Mouse (Mus musculus) thymus, adult 2 months (tissue): Measurements from ENCODE around the gene Irs1. TPM values are rescaled to one million over a fixed set of nuclear protein-coding genes. Genes with fewer than 3 reads are reported as not detected.

Experiments used
- DNase-seq: peaks from one replicate; pipeline ENCODE4 v3.0.0; 2021
- H3K27ac ChIP-seq: fragments of 200-500 bp; 2 replicates; pipeline ENCODE4 v1.5.1; 2012; ENCODE audit warnings: low read length, control low read depth; ENCODE audit not compliant: control insufficient read depth, insufficient read depth
- H3K27me3 ChIP-seq: fragments of 200-500 bp; 2 replicates; pipeline ENCODE4 v1.6.1; 2012; ENCODE audit warnings: mild to moderate bottlenecking, low read length, moderate library complexity, mixed read lengths; ENCODE audit not compliant: control insufficient read depth, insufficient read depth
- H3K36me3 ChIP-seq: fragments of 200-500 bp; 2 replicates; pipeline ENCODE4 v1.6.1; 2012; ENCODE audit warnings: mild to moderate bottlenecking, low read length, moderate library complexity; ENCODE audit not compliant: control insufficient read depth, insufficient read depth
- H3K4me1 ChIP-seq: fragments of 200-500 bp; replicated peaks from 2 replicates; pipeline ENCODE4 v1.6.1; 2012; ENCODE audit warnings: low read length; ENCODE audit not compliant: control insufficient read depth, insufficient read depth
- H3K4me3 ChIP-seq: fragments of 200-500 bp; 2 replicates; pipeline ENCODE4 v1.5.1; 2012; ENCODE audit warnings: mild to moderate bottlenecking, low read length, control low read depth, moderate library complexity; ENCODE audit not compliant: control insufficient read depth, insufficient read depth
- CTCF ChIP-seq: fragments of 200-500 bp; IDR thresholded peaks from 2 replicates; pipeline ENCODE4 v1.5.1; 2012; ENCODE audit warnings: mild to moderate bottlenecking, control low read depth, low read length, moderate library complexity, borderline replicate concordance; ENCODE audit not compliant: control insufficient read depth, poor library complexity, insufficient read depth; ENCODE audit errors: extremely low read depth
- POLR2A ChIP-seq: fragments of 200-500 bp; IDR thresholded peaks from 2 replicates; pipeline ENCODE4 v1.6.1; 2012; ENCODE audit warnings: mild to moderate bottlenecking, low read length, control low read depth, moderate library complexity; ENCODE audit not compliant: control insufficient read depth, poor library complexity, insufficient read depth; ENCODE audit errors: extremely low read depth
- WGBS: fragments of 180-500 bp; shearing (Covaris S2); methylation state at CpG from one replicate; pipeline ENCODE4 v1.1.7; 2018; 5-methylcytosine and 5-hydroxymethylcytosine counted together
- polyA plus RNA-seq: library from polyadenylated mRNA; depleted of rRNA; stranded (reverse); fragments of >200 nt; gene quantifications from 2 replicates; pipeline ENCODE4 v1.2.3, GENCODE M21; 2012

The Irs1 gene
- polyA plus RNA-seq, 1 experiment = 1.8 TPM

DNA sequence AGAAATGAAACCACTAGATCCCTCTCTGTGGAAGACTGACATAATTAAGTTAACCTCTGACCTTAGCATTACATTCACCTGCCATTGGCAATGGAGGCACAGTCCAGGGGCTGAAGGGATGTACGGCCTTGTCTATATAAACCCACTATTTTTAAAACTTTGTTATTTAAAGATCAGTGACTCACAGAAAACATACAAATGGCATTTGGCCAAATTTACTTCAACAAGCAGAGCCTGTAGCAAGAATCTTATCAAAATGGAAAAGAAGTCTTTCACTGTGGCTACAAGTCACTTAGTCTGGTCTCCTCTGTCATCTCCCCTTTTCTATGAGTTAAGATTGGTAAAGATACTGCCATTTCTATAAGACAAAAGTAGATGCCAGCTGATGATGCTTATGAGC is 11.4 kb downstream of the Irs1 start:
- Histone ChIP-seq H3K27me3 (no peaks in the 10 kb centered on the region), H3K4me3 (no peak overlapping the region), H3K27ac (no peak overlapping the region), H3K4me1 (peaks cover 3% of the 10 kb centered on the region), H3K36me3 (no peaks in the 10 kb centered on the region)
- DNase-seq = no peak
- 98% methylated on average over 1 of the region's 1 CpGs for WGBS
- TF ChIP-seq CTCF = no peak
- no peak for TF ChIP-seq POLR2A

DNA sequence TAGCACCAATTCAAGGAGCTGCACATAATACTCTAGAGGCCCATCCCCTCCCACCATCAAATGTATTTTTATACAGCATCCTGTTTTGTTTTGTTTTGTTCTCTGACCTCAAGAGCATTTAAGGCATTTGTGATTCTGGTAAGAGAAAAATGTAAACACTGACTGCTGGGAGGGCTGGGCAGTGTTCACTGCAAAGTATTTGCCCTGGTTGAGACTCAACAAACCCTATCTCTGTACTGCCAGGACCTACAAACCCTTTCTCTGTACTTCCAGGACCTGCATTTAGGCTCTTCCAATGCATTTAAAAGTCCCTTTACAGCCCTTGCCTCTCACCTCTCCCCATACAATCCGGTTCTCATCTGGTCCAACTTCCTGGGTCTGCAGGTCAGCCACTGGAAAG is 16.9 kb downstream of the Irs1 start:
- H3K27me3 ChIP-seq = no peaks in the 10 kb centered on the region
- no peak overlapping the region for H3K4me3 ChIP-seq
- no peak for DNase-seq
- 40% methylated on average over 1 of the region's 1 CpGs for WGBS
- no peak overlapping the region for H3K27ac ChIP-seq
- TF ChIP-seq POLR2A (no peak), CTCF (no peak)
- no peaks in the 10 kb centered on the region for H3K4me1 ChIP-seq
- no peaks in the 10 kb centered on the region for H3K36me3 ChIP-seq

DNA sequence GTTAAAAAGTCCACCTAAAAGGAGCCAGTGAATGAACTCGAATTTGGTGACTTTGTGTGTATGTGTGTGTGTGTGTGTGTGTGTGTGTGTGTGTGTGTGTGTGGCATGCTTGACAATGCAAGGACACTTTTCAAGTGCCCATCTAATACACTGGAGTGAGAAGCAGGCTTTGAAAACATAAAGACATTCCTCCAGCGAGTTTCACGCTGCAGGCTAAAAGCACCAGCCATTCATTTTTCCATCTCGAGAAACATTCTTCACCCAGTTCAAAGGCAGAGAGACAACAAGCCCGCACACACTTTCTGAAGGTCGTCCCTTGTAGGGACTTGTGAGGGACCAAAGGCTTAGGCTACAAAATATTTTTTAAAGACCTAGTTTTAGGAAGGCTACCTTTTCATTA is 17.7 kb downstream of the Irs1 start:
- DNase-seq = no peak
- no peak for TF ChIP-seq POLR2A
- TF ChIP-seq CTCF = no peak
- H3K27ac ChIP-seq = no peak overlapping the region
- no peaks in the 10 kb centered on the region for H3K27me3 ChIP-seq
- no peaks in the 10 kb centered on the region for H3K36me3 ChIP-seq
- no peak overlapping the region for H3K4me3 ChIP-seq
- no peaks in the 10 kb centered on the region for H3K4me1 ChIP-seq
- WGBS = 76% methylated on average over 6 of the region's 6 CpGs

DNA sequence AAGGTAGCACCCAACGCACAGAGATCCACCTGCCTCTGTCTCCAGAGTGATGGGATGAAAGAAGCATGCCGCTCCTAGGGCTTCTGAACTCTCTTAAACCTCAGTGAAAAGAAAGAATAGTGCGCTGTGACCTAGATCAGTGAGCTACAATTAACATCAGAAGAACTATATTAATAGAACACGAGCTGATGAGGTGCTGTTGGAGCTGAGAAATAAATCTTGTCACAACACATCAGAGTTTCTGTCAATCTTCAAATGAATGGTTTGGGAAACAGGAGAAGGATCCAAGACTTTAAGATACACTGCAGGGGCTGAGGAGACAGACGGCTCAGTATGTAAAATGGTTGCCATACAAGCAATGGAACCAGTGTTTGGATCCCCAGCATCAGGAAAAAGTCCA is 19.0 kb downstream of the Irs1 start:
- no peak for TF ChIP-seq POLR2A
- no peak for TF ChIP-seq CTCF
- Histone ChIP-seq H3K27ac (no peak overlapping the region), H3K4me1 (no peaks in the 10 kb centered on the region), H3K4me3 (no peak overlapping the region), H3K27me3 (no peaks in the 10 kb centered on the region), H3K36me3 (no peaks in the 10 kb centered on the region)
- DNase-seq = no peak
- 92% methylated on average over 5 of the region's 5 CpGs for WGBS

DNA sequence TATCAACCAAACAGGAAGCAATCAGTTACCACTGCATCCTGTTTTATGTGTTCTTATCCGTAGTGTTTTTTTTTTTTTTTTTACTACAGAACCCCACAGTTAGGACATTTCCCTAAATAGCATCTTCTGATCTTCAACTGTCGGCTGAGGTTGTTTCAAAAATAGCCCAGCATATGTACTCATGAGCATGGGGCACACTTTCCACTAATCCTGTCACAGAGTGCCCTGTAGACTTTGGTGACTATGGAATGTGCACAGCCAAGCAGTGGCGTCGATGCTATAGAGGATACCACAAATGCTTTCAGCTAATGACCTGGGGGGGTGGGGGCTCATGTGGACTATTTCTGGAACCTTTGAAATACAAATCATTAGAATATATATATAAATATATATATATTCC is 23.7 kb downstream of the Irs1 start:
- H3K36me3 ChIP-seq = no peaks in the 10 kb centered on the region
- DNase-seq = no peak
- 15% methylated on average over 4 of the region's 4 CpGs for WGBS
- H3K4me3 ChIP-seq = no peak overlapping the region
- no peaks in the 10 kb centered on the region for H3K27me3 ChIP-seq
- no peak overlapping the region for H3K27ac ChIP-seq
- no peaks in the 10 kb centered on the region for H3K4me1 ChIP-seq
- TF ChIP-seq CTCF = no peak
- no peak for TF ChIP-seq POLR2A

DNA sequence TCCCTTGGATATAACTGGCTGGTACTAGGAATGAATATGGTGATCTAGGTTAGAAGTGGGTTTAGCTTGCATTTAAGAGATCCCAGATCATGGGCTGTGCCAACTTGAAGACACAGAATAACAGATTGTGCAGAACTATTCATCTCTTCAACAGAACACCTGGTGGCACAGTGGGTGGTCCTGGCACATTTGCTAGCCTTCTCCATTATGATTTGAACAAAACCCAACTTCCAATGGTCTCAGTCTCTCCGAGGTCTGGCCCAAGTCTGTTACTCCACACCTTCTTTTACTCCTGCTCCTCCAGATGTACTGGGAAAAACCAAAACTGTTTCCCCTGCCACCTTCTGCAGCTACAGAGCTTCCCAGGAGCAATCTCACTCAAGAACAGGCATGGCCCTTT is 28.9 kb downstream of the Irs1 start:
- 86% methylated on average over 1 of the region's 1 CpGs for WGBS
- TF ChIP-seq CTCF = no peak
- TF ChIP-seq POLR2A = no peak
- Histone ChIP-seq H3K27me3 (no peaks in the 10 kb centered on the region), H3K27ac (no peak overlapping the region), H3K4me3 (no peak overlapping the region), H3K4me1 (no peaks in the 10 kb centered on the region), H3K36me3 (no peaks in the 10 kb centered on the region)
- no peak for DNase-seq

DNA sequence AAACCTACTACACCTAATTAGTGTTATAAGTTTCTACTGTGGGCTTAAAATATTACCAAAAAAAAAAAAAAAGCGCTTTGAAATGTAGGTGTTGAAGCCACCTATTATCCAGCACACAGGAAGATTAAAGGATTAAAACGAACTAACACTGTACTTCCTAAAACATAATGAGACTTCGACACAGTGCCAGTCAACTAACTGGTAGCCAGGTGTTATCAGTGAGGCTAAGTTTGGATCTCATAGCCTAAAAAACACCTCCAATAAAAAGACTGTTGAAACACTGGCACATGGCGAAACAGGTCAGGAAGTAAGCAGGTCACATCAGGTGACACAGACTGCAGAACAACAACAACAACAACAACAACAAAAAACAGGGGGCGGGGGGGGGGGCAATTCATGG is 29.6 kb downstream of the Irs1 start:
- no peak overlapping the region for H3K27ac ChIP-seq
- H3K4me1 ChIP-seq = no peaks in the 10 kb centered on the region
- no peak for TF ChIP-seq CTCF
- no peak for TF ChIP-seq POLR2A
- H3K36me3 ChIP-seq = no peaks in the 10 kb centered on the region
- no peaks in the 10 kb centered on the region for H3K27me3 ChIP-seq
- 83% methylated on average over 5 of the region's 5 CpGs for WGBS
- H3K4me3 ChIP-seq = no peak overlapping the region
- no peak for DNase-seq
